Mouse (Mus musculus): ENCODE results near the gene 4931406P16Rik. TPM values are rescaled to one million over a fixed set of nuclear protein-coding genes. Genes with fewer than 3 reads are reported as not detected.

4931406P16Rik gene
- polyA plus RNA-seq, 1 experiment, result 35.0 TPM

DNA sequence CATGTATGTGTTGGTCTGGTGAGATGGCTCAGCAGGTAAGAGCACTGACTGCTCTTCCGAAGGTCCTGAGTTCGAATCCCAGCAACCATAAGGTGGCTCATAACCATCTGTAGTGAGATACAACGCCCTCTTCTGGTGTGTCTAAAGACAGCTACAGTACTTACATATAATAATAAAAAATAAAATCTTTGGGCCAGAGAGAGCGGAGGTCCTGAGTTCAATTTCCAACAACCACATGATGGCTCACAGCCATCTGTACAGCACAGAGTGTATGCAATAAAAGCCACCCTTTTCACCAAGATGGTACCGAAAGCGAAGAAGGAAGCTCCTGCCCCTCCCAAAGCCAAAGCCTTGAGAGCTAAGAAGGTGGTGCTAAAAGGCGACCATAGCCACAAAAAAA lies 62.6 kb downstream of the 4931406P16Rik start, which contains the start of gene Gm6096:
Gene Gm6096 (plus strand): TSS at position 301 of the 400 bp plus-strand sequence.
- no peak for DNase-seq (ENCODE audit: low read depth)

GRCm38 (mm10) chr7:34246870-34247499 lies 66.4 kb downstream of the 4931406P16Rik start:
- DNase-seq (ENCODE audit: low read depth), result no peak

GRCm38 (mm10) chr7:34242176-34242575 lies 71.2 kb downstream of the 4931406P16Rik start:
- no peak for DNase-seq (ENCODE audit: low read depth)

DNA sequence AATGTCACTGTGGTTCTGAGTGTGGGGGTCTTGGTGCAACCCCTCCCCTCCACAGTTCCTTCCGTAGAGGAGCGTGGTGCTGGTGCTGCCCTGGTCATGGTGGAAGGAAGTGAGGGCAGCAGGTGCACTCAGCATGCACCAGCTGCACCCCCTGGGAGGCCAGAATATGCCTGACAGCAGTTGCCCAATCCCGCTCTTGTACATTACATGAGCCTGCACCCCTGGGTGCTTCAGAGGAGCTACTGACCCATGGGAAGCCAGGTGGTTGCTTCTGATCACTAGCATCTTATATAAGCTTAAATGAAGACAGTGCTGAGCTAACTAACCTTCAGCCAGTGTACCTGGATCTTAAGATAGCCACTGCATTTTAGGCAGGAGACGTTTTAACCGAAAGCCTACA lies 75.3 kb downstream of the 4931406P16Rik start:
- no peak for DNase-seq (ENCODE audit: low read depth)

- DNase-seq (ENCODE audit: low read depth), result no peak
Measured at GRCm38 (mm10) chr7:34235602-34236001, 77.7 kb downstream of the 4931406P16Rik start.

- DNase-seq (ENCODE audit: low read depth), result peak; percentile 14
Measured at GRCm38 (mm10) chr7:34234610-34235561, 78.5 kb downstream of the 4931406P16Rik start.

DNA sequence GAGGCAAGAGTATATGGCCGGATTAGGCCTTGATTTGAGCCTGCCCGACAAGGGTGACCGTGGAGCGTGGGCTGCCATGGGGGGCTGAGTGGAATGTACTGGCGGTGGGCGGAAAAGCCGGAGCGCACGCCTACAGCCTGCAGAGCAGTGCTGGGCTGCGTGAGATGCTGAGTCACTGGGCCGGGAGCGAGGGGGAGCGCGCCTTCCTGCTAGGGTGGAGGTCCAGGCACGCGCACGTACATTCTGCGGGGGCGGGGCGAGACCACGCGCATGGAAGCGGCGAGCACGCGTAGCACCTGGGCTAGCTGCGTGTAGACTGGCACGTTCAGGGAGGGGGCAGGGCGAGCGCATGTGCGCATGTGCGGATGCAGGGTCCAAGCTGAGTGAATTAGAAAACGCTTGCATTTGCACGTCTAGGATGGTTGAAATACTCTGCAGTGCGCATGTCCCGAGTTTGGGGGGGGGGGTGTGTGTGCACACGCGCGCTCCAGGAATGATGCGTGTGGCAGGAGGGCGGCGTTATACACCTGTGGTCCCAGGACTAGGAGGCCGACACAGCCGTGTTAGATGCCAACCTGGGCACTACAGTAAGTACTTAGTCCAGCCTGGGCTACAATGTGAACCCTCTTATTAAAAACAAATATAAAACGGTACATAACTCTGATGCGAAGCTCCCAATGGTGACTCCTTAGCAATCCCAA lies 79.3 kb downstream of the 4931406P16Rik start:
- DNase-seq (ENCODE audit: low read depth), result peak; percentile 81

DNA sequence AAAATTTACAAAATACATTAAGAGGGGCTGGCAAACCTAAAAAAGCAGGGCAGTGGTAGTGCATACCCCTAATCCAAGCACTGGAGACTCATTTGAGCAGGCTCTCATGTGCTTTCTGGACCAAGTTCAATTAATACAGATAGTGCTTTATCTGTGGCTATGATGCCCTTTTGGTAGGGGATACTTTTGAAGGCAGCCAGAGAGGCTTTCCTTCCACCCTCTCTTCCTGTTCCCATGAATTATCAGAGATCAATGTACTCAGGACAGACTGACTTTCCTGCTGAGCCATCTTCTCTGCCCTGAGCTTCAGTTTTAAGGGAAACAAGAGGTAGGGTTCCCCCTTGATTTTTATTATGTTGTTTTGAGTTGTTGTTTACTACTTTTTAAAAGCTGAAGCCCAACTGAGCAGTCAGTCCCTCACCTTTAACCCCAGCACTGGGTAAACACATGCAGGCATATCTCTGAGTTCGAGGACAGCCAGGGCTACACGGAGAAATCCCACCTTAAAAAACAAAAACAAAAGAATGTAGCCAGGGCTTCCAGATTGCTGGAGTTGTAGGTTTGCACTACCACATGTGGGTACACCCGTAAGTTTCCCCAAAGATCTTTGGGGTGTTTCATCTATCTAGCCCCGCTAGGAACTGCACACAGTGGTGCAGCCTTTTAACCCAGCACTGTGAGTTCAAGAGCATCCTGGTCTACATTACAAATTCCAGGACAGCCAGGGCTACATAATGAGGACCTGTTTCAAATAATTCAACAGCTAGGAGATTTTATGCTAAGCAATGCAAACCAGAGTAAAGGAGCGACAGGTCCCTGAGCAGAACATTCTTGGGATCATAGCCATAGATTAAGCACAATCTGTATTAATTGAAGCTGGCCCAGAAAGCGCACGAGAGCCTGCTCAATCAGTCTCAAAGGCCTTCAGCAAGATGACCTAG lies 80.3 kb downstream of the 4931406P16Rik start:
- DNase-seq (ENCODE audit: low read depth), result no peak

GRCm38 (mm10) chr7:34230116-34230515 lies 83.2 kb downstream of the 4931406P16Rik start, which contains the start of gene Gpi1:
TSS of gene Gpi1 (minus strand) at chr7:34230336.
- DNase-seq (ENCODE audit: low read depth), result peak; percentile 27

DNA sequence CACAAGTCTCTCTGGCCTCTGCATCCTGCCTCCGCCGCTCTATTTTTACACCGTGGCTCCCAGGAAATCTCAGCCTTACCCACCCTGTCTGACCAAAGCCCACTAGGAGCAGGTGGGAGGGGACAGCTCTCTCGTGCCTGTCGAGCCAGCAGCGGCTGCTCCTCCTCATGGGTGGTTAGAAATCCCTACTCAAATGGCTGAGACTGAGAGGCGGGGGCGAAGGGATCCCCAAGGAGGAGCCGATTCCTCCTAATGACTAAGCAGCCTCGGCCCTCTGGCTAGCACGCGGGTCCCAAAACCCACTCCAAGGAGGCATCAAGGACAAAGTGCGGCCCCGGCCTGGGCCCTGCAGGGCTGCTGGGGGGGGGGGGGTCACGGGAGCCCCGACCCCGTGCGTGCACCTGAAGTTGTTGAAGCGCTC lies 83.7 kb downstream of the 4931406P16Rik start:
- DNase-seq (ENCODE audit: low read depth), result no peak

GRCm38 (mm10) chr7:34229153-34229552 lies 84.2 kb downstream of the 4931406P16Rik start:
- no peak for DNase-seq (ENCODE audit: low read depth)

DNA sequence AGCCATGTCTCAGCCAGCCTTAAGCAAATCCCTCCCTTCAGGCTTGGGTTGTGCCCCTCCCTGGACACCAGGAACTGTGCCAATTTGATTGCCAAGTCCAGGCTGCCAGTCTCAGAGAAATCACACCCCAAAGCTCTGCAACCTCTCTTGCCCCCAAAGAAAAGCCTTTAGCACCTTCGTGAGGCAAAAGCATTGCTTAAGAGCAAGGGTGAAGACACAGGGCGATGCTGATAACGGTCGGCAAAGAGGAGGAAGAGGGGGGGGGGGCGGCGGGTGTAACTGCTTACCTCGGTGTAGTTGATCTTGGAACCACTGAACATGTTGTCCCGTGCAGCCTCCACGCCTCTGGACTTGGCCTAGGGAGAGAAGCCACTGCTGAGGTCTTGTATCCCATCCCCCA lies 84.7 kb downstream of the 4931406P16Rik start:
- DNase-seq (ENCODE audit: low read depth), result no peak

DNA sequence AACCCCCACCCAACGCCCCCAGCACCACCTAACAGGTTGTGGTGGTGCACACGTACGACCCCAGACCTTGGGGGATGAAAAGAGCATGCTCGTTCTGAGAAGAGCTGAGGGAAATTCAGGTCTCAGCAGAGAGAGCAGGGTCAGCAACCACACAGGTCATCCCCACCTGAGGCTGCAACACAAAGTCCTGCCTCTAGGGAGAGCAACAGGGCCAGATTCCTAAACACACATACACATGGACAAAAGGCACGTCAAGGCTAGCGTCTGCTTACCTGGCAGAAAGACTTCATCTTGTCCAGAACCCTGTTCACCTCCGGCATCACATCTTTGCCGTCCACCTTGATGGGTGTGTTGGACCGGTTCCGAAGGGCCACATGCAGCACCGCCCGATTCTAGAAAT lies 86.5 kb downstream of the 4931406P16Rik start:
- no peak for DNase-seq (ENCODE audit: low read depth)

DNA sequence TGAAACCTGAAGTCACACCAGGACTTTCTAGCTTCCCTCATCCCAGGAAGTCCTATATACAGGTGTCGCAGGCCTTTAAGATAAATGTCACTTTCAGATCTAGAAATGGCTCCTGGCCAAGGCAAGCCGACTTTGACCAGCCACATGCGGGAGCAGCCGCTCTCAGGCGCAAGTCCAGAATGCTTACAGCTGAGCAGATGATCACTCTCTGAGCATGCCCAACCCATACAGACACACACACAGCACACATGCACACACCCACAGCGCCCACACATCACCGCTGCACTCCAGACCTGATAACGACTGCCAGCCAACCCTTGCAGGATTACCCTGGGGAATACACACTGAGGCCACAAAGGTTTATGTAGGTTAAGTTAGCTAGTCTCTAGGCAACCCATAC lies 87.3 kb downstream of the 4931406P16Rik start:
- no peak for DNase-seq (ENCODE audit: low read depth)

GRCm38 (mm10) chr7:34224308-34224707 lies 89.0 kb downstream of the 4931406P16Rik start:
- DNase-seq (ENCODE audit: low read depth), result no peak

- DNase-seq (ENCODE audit: low read depth), result no peak
Measured at GRCm38 (mm10) chr7:34222340-34222739, 91.0 kb downstream of the 4931406P16Rik start.

- DNase-seq (ENCODE audit: low read depth), result no peak
Measured at GRCm38 (mm10) chr7:34221594-34222250, 91.6 kb downstream of the 4931406P16Rik start.

DNA sequence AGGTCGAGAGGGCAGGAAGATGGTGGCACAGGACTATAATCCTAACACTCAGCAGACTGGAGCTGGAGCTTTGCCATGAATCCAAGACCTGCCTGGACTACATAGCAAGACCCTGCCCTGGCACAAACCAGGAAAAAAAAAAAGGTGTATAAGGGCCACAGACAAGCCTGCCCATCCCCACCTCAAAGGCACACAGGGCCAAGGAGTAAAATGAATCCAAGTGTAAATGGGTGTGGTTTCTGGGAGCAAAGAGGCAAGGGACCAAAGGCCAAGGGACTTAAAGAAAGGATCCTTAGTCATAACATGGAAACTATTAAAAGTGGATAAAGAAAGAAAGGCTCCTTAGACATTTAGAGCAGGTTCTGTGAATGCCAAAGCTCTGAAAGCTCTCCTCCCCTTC lies 94.9 kb downstream of the 4931406P16Rik start:
- DNase-seq (ENCODE audit: low read depth), result no peak

- no peak for DNase-seq (ENCODE audit: low read depth)
Measured at GRCm38 (mm10) chr7:34216474-34216873, 96.9 kb downstream of the 4931406P16Rik start.

DNA sequence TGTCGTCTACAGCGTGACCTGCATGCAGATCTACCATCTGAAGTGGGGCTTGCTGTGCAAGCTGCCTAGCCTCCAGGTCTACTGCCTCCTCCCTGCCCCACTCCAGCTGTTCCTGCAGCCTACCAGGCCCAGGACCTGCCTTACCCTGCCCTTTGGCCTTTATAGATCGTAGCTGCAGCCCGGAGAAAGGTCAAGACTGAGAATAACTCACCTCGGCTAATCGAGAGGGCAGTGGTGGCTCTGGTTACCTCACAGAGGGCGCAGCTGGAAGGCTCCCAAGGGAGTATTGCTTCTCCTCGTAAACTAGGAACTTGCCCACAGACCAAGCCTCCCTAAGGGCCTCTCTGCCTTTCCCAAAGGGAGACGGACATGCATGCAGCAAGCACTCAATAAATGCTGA lies 97.9 kb downstream of the 4931406P16Rik start:
- DNase-seq (ENCODE audit: low read depth), result no peak

Data from gonadal fat pad, adult 2 months (tissue).